Mouse (Mus musculus) embryo, embryonic 9.5 days (tissue): ENCODE data around the gene Ccdc105.

Experiments used
- DNase-seq: peaks from one replicate; pipeline ENCODE4 v3.0.0-alpha.2; 2017; ENCODE audit errors: extremely low spot score

Ccdc105 gene

GRCm38 (mm10) chr10:78752452-78753191 is at the start of gene Ccdc105:
TSS of gene Ccdc105 (minus strand) at chr10:78753065.
- DNase-seq = peak; percentile 84

GRCm38 (mm10) chr10:78801449-78801848 is 48.6 kb upstream of the Ccdc105 start:
- DNase-seq = no peak

- no peak for DNase-seq
These were observed 37.7 kb upstream of the Ccdc105 start for GRCm38 (mm10) chr10:78790561-78790960.

- peak; percentile 72 for DNase-seq
These were observed 34.8 kb upstream of the Ccdc105 start for GRCm38 (mm10) chr10:78787566-78788087.

GRCm38 (mm10) chr10:78779981-78780651 is 27.3 kb upstream of the Ccdc105 start, which contains the start of gene Slc1a6:
TSS of gene Slc1a6 (plus strand) at chr10:78780496.
- DNase-seq = peak; percentile 34

- no peak for DNase-seq
These were observed 26.7 kb upstream of the Ccdc105 start for GRCm38 (mm10) chr10:78779527-78779926.

- no peak for DNase-seq
These were observed 23.0 kb upstream of the Ccdc105 start for GRCm38 (mm10) chr10:78775830-78776229.

GRCm38 (mm10) chr10:78765570-78765969 is 12.7 kb upstream of the Ccdc105 start:
- DNase-seq = no peak

- peak; percentile 65 for DNase-seq
These were observed 3.2 kb upstream of the Ccdc105 start for GRCm38 (mm10) chr10:78756021-78756420.

- DNase-seq = no peak
These were observed 3.9 kb downstream of the Ccdc105 start for GRCm38 (mm10) chr10:78748946-78749345.

- no peak for DNase-seq
These were observed 4.7 kb downstream of the Ccdc105 start for GRCm38 (mm10) chr10:78748161-78748560.

- peak; percentile 76 for DNase-seq
These were observed 5.7 kb downstream of the Ccdc105 start for GRCm38 (mm10) chr10:78747035-78747721.

- peak; percentile 21 for DNase-seq
These were observed 7.2 kb downstream of the Ccdc105 start for GRCm38 (mm10) chr10:78745453-78746232.

GRCm38 (mm10) chr10:78743721-78744120 is 9.1 kb downstream of the Ccdc105 start:
- DNase-seq = no peak

GRCm38 (mm10) chr10:78739821-78740220 is 13.0 kb downstream of the Ccdc105 start:
- DNase-seq = no peak

GRCm38 (mm10) chr10:78727876-78728275 is 25.0 kb downstream of the Ccdc105 start:
- no peak for DNase-seq

GRCm38 (mm10) chr10:78727035-78727434 is 25.8 kb downstream of the Ccdc105 start:
- no peak for DNase-seq

- DNase-seq = no peak
These were observed 29.4 kb downstream of the Ccdc105 start for GRCm38 (mm10) chr10:78723416-78723815.

GRCm38 (mm10) chr10:78722654-78723053 is 30.2 kb downstream of the Ccdc105 start:
- DNase-seq = no peak

GRCm38 (mm10) chr10:78722036-78722435 is 30.8 kb downstream of the Ccdc105 start:
- DNase-seq = no peak

- DNase-seq = no peak
These were observed 34.8 kb downstream of the Ccdc105 start, which contains the start of gene Casp14 for GRCm38 (mm10) chr10:78718056-78718455. TSS of gene Casp14 (minus strand) at chr10:78718294.
